Mouse (Mus musculus): ENCODE results near the gene Psmb6. TPM values are rescaled to one million over a fixed set of nuclear protein-coding genes. Genes with fewer than 3 reads are reported as not detected.
"Not testable (repeated sequence)": the region's sequence is repeated elsewhere in the genome, so short reads cannot be mapped to it uniquely, and the experiment has no call there.

Psmb6 gene
- polyA plus RNA-seq, 1 experiment from 2014 or later: 419 TPM

DNA sequence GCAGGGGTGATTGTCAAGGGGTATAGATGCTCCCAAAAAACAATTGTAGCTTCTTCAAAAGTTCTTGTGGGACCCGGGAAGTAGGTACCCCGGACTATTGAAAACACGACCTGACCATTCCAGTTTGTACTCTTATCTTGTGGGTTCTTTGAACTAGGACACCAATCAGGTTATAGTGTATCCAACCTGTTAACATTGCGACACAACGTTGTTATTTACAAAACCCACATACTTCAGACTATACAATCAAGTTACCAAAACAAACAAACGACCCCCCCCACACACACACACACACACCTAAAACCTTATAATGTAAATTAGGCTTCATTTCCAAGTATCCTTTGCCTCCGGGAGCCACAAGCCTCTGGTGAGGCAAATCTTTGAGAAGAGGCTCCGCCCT is 385 bp upstream of the Psmb6 start:
- ATAC-seq (ENCODE audit: low read depth) (peak; percentile 43), DNase-seq (no peak)
- peaks cover 12% of the 10 kb centered on the region for H3K27me3 ChIP-seq
- H3K36me3 ChIP-seq: peaks cover 31% of the 10 kb centered on the region
- peak overlapping the region; percentile 75 for H3K4me2 ChIP-seq
- H3K4me1 ChIP-seq (replicated peaks): peaks cover 24% of the 10 kb centered on the region
- no peaks in the 10 kb centered on the region for H3K9me3 ChIP-seq (replicated peaks)
- 6% methylated on average over 8 of the region's 8 CpGs for WGBS (ENCODE audit: insufficient replicate concordance)
- peak overlapping the region; percentile 80 for H3K4me3 ChIP-seq (replicated peaks)
- peak overlapping the region; percentile 30; the same call in 1 of the 2 replicates for H3K9ac ChIP-seq
- 0 out of 2 replicates have a peak overlapping the region, but pooled peaks have one; percentile 25 for H3K27ac ChIP-seq

DNA sequence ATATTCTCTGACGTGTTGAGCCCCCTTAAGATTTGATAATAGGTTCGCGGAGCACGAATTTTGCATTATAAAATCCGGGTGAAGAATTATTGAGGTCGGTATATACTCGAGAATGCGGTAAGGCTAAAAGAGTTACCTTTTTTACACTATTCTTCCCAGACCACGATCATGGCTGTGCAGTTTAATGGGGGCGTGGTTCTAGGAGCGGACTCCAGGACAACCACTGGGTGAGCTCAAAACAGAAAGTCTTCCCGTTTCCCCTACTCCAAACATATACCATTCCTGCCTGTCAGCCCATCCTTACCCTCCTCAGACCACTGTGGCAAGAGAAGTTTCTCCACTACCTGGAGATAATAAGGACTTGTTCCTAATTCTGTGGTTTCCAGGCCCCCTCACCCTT is 559 bp downstream of the Psmb6 start:
- under 1% methylated on average over 12 of the region's 12 CpGs for WGBS (ENCODE audit: insufficient replicate concordance)
- 0 out of 2 replicates have a peak, but pooled peaks have one; percentile 19 for ATAC-seq (ENCODE audit: low read depth)

DNA sequence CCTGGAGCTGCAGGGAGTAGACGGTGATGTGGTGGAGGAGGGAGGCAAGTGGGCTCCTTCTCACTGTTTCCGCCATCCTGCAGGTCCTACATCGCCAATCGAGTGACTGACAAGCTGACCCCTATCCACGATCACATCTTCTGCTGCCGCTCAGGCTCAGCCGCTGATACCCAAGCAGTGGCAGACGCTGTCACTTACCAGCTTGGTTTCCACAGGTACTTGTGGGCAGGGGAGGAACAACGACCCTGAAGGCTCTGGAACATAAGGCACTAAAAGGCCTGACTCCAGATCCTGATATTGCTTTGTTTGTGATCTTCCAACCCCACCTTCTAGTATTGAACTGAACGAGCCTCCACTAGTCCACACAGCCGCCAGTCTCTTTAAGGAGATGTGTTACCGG is 1.0 kb downstream of the Psmb6 start:
- H3K36me3 ChIP-seq: peaks cover 31% of the 10 kb centered on the region
- WGBS (ENCODE audit: insufficient replicate concordance): 77% methylated on average over 12 of the region's 12 CpGs
- no peaks in the 10 kb centered on the region for H3K9me3 ChIP-seq (replicated peaks)
- 0 out of 2 replicates have a peak overlapping the region, but pooled peaks have one; percentile 64 for H3K27ac ChIP-seq
- H3K4me2 ChIP-seq: peak overlapping the region; percentile 75
- no peak for ATAC-seq (ENCODE audit: low read depth)
- H3K4me3 ChIP-seq (replicated peaks): peak overlapping the region; percentile 80
- DNase-seq: no peak
- H3K4me1 ChIP-seq (replicated peaks): peaks cover 17% of the 10 kb centered on the region
- H3K27me3 ChIP-seq: no peaks in the 10 kb centered on the region
- H3K9ac ChIP-seq: peak overlapping the region; percentile 80

More for the DNA sequence above, 559 bp downstream of the Psmb6 start:
- Histone ChIP-seq H3K36me3 (peaks cover 31% of the 10 kb centered on the region), H3K4me2 (peak overlapping the region; percentile 75), H3K9ac (peak overlapping the region; percentile 80), H3K27ac (peak overlapping the region; percentile 64; the same call in 1 of the 2 replicates), H3K9me3 (replicated peaks) (no peaks in the 10 kb centered on the region), H3K27me3 (peaks cover 3% of the 10 kb centered on the region), H3K4me3 (replicated peaks) (peak overlapping the region; percentile 80), H3K4me1 (replicated peaks) (peaks cover 17% of the 10 kb centered on the region)
- DNase-seq: peak; percentile 22

DNA sequence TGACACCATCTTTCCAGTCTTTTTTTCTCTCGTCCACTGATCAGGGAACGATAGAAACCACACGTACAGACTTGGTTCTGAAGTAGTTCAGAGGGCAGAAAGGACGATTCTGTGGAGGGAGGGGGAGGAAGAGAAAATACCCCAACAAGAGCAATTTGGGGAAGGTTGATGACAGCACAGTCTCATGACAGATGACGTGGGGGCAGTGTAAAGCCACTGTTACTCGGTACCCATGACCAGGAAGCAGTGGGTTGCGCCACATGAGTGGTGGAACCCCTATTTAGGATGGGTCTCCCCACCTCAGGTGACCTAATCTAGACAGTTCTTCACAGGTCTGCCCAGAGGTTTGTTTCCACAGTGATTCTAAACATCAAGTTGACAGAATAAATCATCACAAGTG is 3.4 kb downstream of the Psmb6 start:
- peaks cover 17% of the 10 kb centered on the region for H3K4me1 ChIP-seq (replicated peaks)
- H3K9me3 ChIP-seq (replicated peaks): no peaks in the 10 kb centered on the region
- H3K4me3 ChIP-seq (replicated peaks): no peak overlapping the region
- H3K27me3 ChIP-seq: no peaks in the 10 kb centered on the region
- no peak overlapping the region for H3K27ac ChIP-seq
- no peak overlapping the region for H3K9ac ChIP-seq
- ATAC-seq (ENCODE audit: low read depth) (no peak), DNase-seq (no peak)
- H3K36me3 ChIP-seq: peaks cover 31% of the 10 kb centered on the region
- WGBS (ENCODE audit: insufficient replicate concordance): 68% methylated on average over 7 of the region's 7 CpGs
- H3K4me2 ChIP-seq: no peak overlapping the region

DNA sequence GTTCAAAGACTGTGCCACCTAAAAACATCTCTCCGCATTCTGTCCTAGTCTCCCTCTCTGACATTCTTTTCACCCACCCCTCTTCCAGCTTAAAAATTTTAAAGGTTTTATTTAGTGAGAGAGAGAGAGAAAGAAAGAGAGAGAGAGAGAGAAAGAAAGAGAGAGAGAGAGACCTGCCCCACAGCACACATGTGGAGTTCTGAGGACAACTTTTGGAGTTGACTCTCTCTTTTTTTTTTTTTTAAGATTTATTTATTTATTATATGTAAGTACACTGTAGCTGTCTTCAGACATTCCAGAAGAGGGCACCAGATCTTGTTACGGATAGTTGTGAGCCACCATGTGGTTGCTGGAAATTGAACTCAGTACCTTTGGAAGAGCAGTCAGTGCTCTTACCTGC is 5.9 kb downstream of the Psmb6 start:
- not testable (repeated sequence) for H3K27me3 ChIP-seq; H3K27ac ChIP-seq; H3K9ac ChIP-seq; H3K9me3 ChIP-seq (replicated peaks); H3K4me2 ChIP-seq; DNase-seq; ATAC-seq (ENCODE audit: low read depth); H3K4me1 ChIP-seq (replicated peaks); H3K4me3 ChIP-seq (replicated peaks)
- H3K36me3 ChIP-seq: peaks cover 30% of the 10 kb centered on the region
- WGBS (ENCODE audit: insufficient replicate concordance): 72% methylated on average over 2 of the region's 2 CpGs

DNA sequence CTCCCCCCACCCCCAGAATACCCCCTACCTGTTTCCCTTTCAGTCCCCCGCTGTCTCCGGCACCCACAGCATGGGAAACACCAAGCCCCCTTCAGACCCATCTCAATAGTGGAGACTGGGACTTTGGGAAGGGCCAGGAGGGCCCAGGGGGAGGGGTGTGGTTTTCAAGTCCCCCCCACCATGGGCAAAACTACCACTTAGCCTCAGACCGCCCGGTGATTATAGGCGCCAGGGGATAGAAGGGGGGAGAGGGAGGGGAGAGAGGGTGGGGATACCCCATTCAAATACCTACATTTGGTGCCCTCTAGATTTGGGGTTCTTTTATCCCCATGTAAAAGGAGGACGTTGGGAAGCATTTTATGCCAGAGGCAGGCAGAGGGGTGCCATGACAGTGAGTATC is 7.7 kb downstream of the Psmb6 start, which contains the start of gene Gm40193:
TSS of gene Gm40193 (minus strand) at position 101 of the 400 bp plus-strand sequence.
- Histone ChIP-seq H3K4me1 (replicated peaks) (no peaks in the 10 kb centered on the region), H3K27me3 (peaks cover 2% of the 10 kb centered on the region; the same call in 1 of the 2 replicates), H3K4me2 (no peak within 1 kb of the TSS), H3K27ac (no peak within 1 kb of the TSS), H3K9ac (no peak within 1 kb of the TSS), H3K36me3 (peaks cover 12% of the 10 kb centered on the region), H3K9me3 (replicated peaks) (no peaks in the 10 kb centered on the region), H3K4me3 (replicated peaks) (no peak within 1 kb of the TSS)
- 76% methylated on average over 6 of the region's 6 CpGs for WGBS (ENCODE audit: insufficient replicate concordance)
- no peak for ATAC-seq (ENCODE audit: low read depth)
- no peak for DNase-seq

DNA sequence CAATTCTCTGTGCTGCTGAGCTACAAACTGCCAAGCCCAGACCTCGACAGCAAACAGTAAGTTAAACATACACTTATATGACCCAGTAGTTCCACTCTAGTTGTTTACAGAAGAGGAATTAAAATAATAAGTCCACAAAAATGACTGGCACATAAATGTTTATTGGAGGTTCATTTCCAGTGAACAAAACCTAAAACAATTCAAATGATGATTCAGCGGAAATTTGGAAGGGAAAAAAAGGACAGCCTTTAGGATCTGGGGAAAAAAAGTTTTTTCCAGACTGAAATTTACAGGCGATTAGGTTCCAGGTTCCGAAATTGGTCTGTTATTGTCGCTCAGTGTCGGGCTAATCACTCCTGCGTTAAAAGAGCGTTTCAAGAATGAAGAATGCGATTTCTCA is 14.3 kb downstream of the Psmb6 start:
- 23% methylated on average over 9 of the region's 9 CpGs for WGBS (ENCODE audit: insufficient replicate concordance)
- Histone ChIP-seq H3K27me3 (peaks cover 56% of the 10 kb centered on the region), H3K36me3 (no peaks in the 10 kb centered on the region), H3K4me2 (peak overlapping the region; percentile 74), H3K4me1 (replicated peaks) (peaks cover 15% of the 10 kb centered on the region), H3K27ac (no peak overlapping the region), H3K4me3 (replicated peaks) (peak overlapping the region; percentile 62), H3K9ac (peak overlapping the region; percentile 36), H3K9me3 (replicated peaks) (no peaks in the 10 kb centered on the region)
- DNase-seq: no peak
- no peak for ATAC-seq (ENCODE audit: low read depth)

DNA sequence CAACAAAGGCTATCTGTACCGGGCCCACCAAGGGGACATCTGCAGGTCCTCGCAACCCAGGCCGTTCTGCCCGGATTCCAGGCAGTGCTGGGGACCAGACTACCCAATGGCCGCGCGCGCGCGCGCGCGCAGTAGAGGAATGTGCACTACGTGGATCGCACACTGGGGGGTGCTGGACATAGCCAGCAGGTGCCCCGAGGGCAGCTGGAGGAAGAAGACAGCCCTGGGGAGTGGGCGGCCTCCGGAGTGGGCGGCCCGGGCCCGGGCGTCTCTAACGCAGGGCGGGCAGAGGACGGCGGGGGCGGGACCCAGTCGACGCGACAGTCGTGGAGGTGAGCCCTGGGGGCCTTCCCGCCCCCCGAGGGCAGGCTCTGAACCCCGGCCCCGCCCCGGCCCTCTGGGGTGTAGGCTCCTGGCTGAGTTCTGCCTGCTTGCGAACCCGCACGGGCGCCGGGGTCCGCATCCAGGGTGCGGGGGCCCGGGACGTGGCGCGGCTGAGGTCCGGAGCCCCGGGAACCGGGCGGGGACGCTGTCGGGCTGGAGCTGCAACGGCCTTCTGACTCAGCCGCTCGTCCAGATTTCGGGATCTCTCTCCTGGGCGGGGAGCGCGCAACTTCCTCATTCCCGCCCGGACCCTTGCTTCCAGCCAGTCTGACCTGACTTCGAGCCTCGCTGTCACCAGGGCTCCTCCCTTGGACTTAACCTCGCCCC is 14.9 kb downstream of the Psmb6 start, which contains the start of gene Pld2:
TSS of gene Pld2 (plus strand) at position 188 of the 711 bp plus-strand sequence.
- Histone ChIP-seq H3K9ac (peak within 1 kb of the TSS; percentile 56), H3K36me3 (no peaks in the 10 kb centered on the region), H3K4me3 (replicated peaks) (peak within 1 kb of the TSS; percentile 62), H3K27me3 (peaks cover 56% of the 10 kb centered on the region), H3K4me2 (peak within 1 kb of the TSS; percentile 74), H3K9me3 (replicated peaks) (no peaks in the 10 kb centered on the region), H3K27ac (no peak within 1 kb of the TSS), H3K4me1 (replicated peaks) (peaks cover 15% of the 10 kb centered on the region)
- under 1% methylated on average over 62 of the region's 65 CpGs for WGBS (ENCODE audit: insufficient replicate concordance)
- DNase-seq: peak; percentile 57
- ATAC-seq (ENCODE audit: low read depth): peak; percentile 92

DNA sequence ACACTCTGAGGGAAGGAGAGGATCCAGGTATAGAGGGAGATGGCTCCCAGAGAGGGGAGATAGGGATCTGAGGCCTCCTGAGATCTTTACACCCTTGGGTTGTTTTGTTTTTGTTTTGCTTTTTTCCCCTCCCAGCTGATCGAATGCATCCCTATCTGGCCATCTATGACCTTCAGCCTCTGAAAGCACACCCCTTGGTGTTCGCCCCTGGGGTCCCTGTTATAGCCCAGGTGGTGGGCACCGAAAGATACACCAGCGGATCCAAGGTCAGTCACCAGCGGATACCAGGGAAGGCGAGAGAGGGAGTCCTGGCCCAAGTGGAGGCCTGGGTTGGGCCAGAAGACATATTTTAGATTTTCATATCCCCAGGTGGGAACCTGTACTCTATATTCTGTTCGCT is 15.8 kb downstream of the Psmb6 start:
- 68% methylated on average over 7 of the region's 7 CpGs for WGBS (ENCODE audit: insufficient replicate concordance)
- peak overlapping the region; percentile 62 for H3K4me3 ChIP-seq (replicated peaks)
- no peak overlapping the region for H3K27ac ChIP-seq
- H3K9ac ChIP-seq: 0 out of 2 replicates have a peak overlapping the region, but pooled peaks have one; percentile 56
- ATAC-seq (ENCODE audit: low read depth) (no peak), DNase-seq (no peak)
- H3K27me3 ChIP-seq: peaks cover 56% of the 10 kb centered on the region
- no peaks in the 10 kb centered on the region for H3K9me3 ChIP-seq (replicated peaks)
- H3K4me1 ChIP-seq (replicated peaks): peaks cover 15% of the 10 kb centered on the region
- no peaks in the 10 kb centered on the region for H3K36me3 ChIP-seq
- peak overlapping the region; percentile 74 for H3K4me2 ChIP-seq

DNA sequence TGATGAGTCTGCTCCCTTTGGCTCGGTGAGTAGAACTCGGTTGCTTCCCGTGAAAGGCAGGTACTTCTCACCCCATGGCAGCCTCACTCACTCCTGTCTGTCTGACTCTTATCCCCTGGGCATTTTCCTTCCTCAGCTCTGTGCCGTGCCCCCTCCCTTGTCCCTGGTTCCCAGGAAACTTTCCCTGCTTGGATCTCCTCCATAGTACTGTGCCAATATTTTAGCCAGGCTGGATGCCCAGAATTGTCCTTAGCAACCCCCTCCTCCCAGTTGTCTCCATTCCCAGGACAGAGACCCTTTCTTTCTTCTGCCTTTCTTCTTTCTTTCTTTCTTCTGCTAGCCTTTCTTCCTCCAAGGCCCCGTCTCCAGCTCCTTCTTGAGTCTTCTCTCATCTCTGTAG is 16.2 kb downstream of the Psmb6 start:
- ATAC-seq (ENCODE audit: low read depth): no peak
- Histone ChIP-seq H3K27me3 (peaks cover 56% of the 10 kb centered on the region), H3K9ac (no peak overlapping the region), H3K4me3 (replicated peaks) (no peak overlapping the region), H3K27ac (no peak overlapping the region), H3K4me1 (replicated peaks) (peaks cover 15% of the 10 kb centered on the region), H3K4me2 (no peak overlapping the region), H3K9me3 (replicated peaks) (no peaks in the 10 kb centered on the region), H3K36me3 (no peaks in the 10 kb centered on the region)
- 64% methylated on average over 5 of the region's 5 CpGs for WGBS (ENCODE audit: insufficient replicate concordance)
- no peak for DNase-seq

DNA sequence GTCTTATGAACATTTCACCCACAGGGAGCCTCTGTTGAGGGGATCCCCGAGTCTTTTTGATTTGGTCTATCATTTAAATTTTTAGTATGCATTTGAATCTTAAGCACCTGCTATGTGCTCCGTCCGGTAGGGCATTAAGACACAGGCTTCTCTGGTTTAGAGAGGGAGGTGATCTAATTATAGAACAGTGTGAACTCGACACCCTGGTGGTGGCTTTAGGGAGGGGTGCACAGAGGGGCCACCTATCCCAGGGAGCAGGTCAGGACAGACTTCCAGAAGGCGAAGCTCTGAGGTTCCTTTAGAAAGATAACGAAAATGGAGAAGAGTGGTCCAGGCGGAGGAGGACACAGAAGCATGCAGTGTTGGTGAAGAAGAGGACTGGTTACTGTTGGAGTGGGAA is 19.3 kb downstream of the Psmb6 start:
- no peak overlapping the region for H3K4me3 ChIP-seq (replicated peaks)
- no peaks in the 10 kb centered on the region for H3K36me3 ChIP-seq
- peaks cover 15% of the 10 kb centered on the region for H3K4me1 ChIP-seq (replicated peaks)
- H3K9me3 ChIP-seq (replicated peaks): no peaks in the 10 kb centered on the region
- DNase-seq (no peak), ATAC-seq (ENCODE audit: low read depth) (no peak)
- H3K27ac ChIP-seq: no peak overlapping the region
- peaks cover 45% of the 10 kb centered on the region for H3K27me3 ChIP-seq
- no peak overlapping the region for H3K4me2 ChIP-seq
- H3K9ac ChIP-seq: no peak overlapping the region
- WGBS (ENCODE audit: insufficient replicate concordance): 45% methylated on average over 7 of the region's 7 CpGs

All from liver, embryonic 13.5 days (tissue).